Mouse (Mus musculus) liver, postnatal 0 days (tissue): ENCODE measurements at regions not wholly inside any gene's neighbourhood (a gene's known extent, or its start where the extent isn't known, plus 50 kb on each side); places are given as distances from the start of the nearest gene placed in this dataset.

Experiments
- ATAC-seq: fragments of 200-750 bp; cut with Nextera tagmentation; 2 replicates; pipeline ENCODE4 v1.8.0; 2017; ENCODE audit warnings: mild to moderate bottlenecking, moderate library complexity
- DNase-seq: peaks from one replicate; pipeline ENCODE4 v3.0.0-alpha.2; 2016
- H3K27ac ChIP-seq: fragments of 300-500 bp; sonication (generic); 2 replicates; pipeline ENCODE4 v1.5.1; 2014; ENCODE audit warnings: antibody characterized with exemption, moderate library complexity, mild to moderate bottlenecking, low read depth
- H3K27me3 ChIP-seq: fragments of 300-500 bp; sonication (generic); 2 replicates; pipeline ENCODE4 v1.6.1; 2014; ENCODE audit warnings: low read length, control low read depth, mixed read lengths; ENCODE audit not compliant: insufficient read depth
- H3K36me3 ChIP-seq: fragments of 300-500 bp; sonication (generic); replicated peaks from 2 replicates; pipeline ENCODE4 v1.6.1; 2014; ENCODE audit warnings: mild to moderate bottlenecking, control low read depth, low read length, moderate library complexity, mixed read lengths; ENCODE audit not compliant: insufficient read depth
- H3K4me1 ChIP-seq: fragments of 300-500 bp; sonication (generic); 2 replicates; pipeline ENCODE4 v1.6.1; 2014; ENCODE audit warnings: antibody characterized with exemption, mild to moderate bottlenecking, control low read depth; ENCODE audit not compliant: insufficient read depth
- H3K4me2 ChIP-seq: fragments of 300-500 bp; sonication (generic); 2 replicates; pipeline ENCODE4 v1.6.1; 2014; ENCODE audit warnings: low read depth, mild to moderate bottlenecking, low read length, moderate library complexity, mixed read lengths
- H3K4me3 ChIP-seq: fragments of 300-500 bp; sonication (generic); 2 replicates; pipeline ENCODE4 v1.5.1; 2014; ENCODE audit warnings: low read depth, low read length
- H3K9ac ChIP-seq: fragments of 300-500 bp; sonication (generic); replicated peaks from 2 replicates; pipeline ENCODE4 v1.6.1; 2014; ENCODE audit warnings: mild to moderate bottlenecking, moderate library complexity
- H3K9me3 ChIP-seq: fragments of 300-500 bp; sonication (generic); 2 replicates; pipeline ENCODE4 v1.6.1; 2016; ENCODE audit warnings: mild to moderate bottlenecking, control low read depth, low read length, mixed read lengths
- CTCF ChIP-seq: sonication (generic); IDR thresholded peaks from 2 replicates; pipeline ENCODE4 v1.5.1; 2016; ENCODE audit warnings: antibody characterized with exemption, low read depth
- EP300 ChIP-seq: IDR thresholded peaks from 2 replicates; pipeline ENCODE4 v1.6.1; 2016; ENCODE audit warnings: antibody characterized with exemption, low read depth, mild to moderate bottlenecking
- WGBS: fragments of 180-500 bp; shearing (Covaris S2); extraction: QIAGEN DNeasy Blood & Tissue Kit; methylation state at CpG from one replicate; pipeline ENCODE4 v1.1.7; 2014; ENCODE audit not compliant: insufficient replicate concordance; 5-methylcytosine and 5-hydroxymethylcytosine counted together

DNA sequence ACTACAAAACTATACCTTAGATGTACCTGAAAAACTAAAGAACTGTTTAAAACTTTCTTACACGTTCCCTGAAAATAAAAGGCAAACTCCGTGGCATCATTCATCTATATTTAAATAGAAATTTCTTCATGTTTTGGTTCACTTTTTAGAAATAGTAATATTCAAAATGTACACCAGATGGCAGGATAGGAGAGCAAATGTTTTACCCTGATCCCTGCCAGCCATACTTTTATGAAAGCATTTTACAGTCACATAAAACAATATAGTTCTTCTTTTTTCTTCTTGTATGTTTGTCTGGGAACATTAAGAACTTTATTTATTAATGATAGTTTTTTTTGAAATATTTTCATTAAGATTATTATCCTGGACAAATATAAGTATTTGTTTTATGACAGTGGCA lies 68.5 kb downstream of the 4921530L21Rik start:
- H3K4me1 ChIP-seq, result no peaks in the 10 kb centered on the region
- WGBS, result 52% methylated on average over 2 of the region's 2 CpGs
- DNase-seq (no peak), ATAC-seq (no peak)
- H3K27ac ChIP-seq, result no peak overlapping the region
- no peaks in the 10 kb centered on the region for H3K36me3 ChIP-seq
- H3K9ac ChIP-seq, result no peak overlapping the region
- no peaks in the 10 kb centered on the region for H3K9me3 ChIP-seq
- H3K4me3 ChIP-seq, result no peak overlapping the region
- H3K4me2 ChIP-seq, result no peak overlapping the region
- peak; percentile 24; the same call in 1 of the 2 replicates for TF ChIP-seq CTCF
- no peak for TF ChIP-seq EP300
- H3K27me3 ChIP-seq, result no peaks in the 10 kb centered on the region

DNA sequence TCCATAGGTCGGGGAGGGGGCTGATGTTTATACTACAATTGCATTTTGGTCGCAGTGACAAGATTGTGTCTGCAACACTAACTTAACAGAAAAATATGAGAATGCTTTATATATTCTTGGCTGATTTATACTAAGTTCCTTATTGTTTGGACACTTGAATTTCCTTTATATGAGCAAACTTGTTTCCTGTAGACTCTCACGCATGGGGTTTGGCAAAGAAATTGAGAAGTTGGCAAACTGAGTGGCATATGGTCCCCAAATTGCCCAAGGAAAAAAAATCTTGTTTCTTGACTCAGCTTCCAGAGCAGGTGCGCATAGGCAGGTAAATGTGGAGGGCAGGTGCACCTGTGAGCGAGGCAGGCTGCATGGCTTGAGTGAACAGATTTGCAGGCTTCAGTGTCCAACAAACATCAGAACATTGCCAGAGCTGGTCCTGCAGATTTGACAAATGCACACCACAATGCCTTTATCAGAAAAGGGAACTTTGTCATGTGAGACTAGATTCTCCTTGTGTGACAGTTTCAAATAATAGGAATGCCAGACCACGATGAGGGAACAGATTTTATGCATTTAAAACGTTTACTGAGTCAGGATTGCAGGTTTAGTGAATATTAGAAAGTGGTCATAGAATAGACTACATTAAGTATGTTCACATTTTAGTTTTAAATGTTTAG lies 75.1 kb downstream of the 4921530L21Rik start:
- no peak for ATAC-seq
- no peak for TF ChIP-seq CTCF
- no peak for TF ChIP-seq EP300
- no peak overlapping the region for H3K4me2 ChIP-seq
- H3K27me3 ChIP-seq, result no peaks in the 10 kb centered on the region
- H3K9ac ChIP-seq, result no peak overlapping the region
- H3K4me3 ChIP-seq, result no peak overlapping the region
- H3K9me3 ChIP-seq, result no peaks in the 10 kb centered on the region
- no peak for DNase-seq
- H3K4me1 ChIP-seq, result no peaks in the 10 kb centered on the region
- H3K27ac ChIP-seq, result no peak overlapping the region
- H3K36me3 ChIP-seq, result no peaks in the 10 kb centered on the region
- WGBS, result 54% methylated on average over 7 of the region's 7 CpGs

DNA sequence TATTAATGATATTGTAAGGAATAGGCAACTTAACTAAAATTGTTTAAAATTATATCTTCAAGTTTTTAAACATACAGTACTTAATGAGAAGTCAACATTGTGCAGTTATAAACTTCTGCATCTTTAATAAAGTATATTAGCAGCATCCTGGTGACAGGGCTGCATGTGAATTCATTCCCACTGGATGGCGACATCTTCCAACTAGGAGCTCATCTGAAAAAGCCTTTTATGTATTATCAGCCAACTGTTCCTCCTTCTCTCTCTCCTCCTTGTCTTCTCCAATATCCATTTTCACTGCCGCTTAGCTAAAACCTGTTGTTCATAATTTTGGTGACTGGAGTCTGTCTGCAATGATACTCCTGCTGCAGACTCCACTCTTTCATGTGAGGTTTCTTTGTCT lies 103.0 kb downstream of the 4921530L21Rik start:
- no peak overlapping the region for H3K4me2 ChIP-seq
- TF ChIP-seq CTCF (no peak), EP300 (no peak)
- no peak for DNase-seq
- 68% methylated on average over 2 of the region's 2 CpGs for WGBS
- no peaks in the 10 kb centered on the region for H3K9me3 ChIP-seq
- no peak overlapping the region for H3K9ac ChIP-seq
- no peaks in the 10 kb centered on the region for H3K36me3 ChIP-seq
- no peak for ATAC-seq
- H3K27ac ChIP-seq, result no peak overlapping the region
- H3K4me3 ChIP-seq, result no peak overlapping the region
- no peaks in the 10 kb centered on the region for H3K4me1 ChIP-seq
- H3K27me3 ChIP-seq, result no peaks in the 10 kb centered on the region

- WGBS, result 69% methylated on average over 1 of the region's 1 CpGs
- Histone ChIP-seq H3K27ac (no peak overlapping the region), H3K4me2 (no peak overlapping the region), H3K36me3 (no peaks in the 10 kb centered on the region), H3K4me3 (no peak overlapping the region), H3K9ac (no peak overlapping the region), H3K9me3 (no peaks in the 10 kb centered on the region), H3K4me1 (no peaks in the 10 kb centered on the region), H3K27me3 (no peaks in the 10 kb centered on the region)
- no peak for ATAC-seq
- no peak for TF ChIP-seq CTCF
- TF ChIP-seq EP300, result no peak
- no peak for DNase-seq
These were observed 117.3 kb downstream of the 4921530L21Rik start for GRCm38 (mm10) chr14:95998356-95998755.

DNA sequence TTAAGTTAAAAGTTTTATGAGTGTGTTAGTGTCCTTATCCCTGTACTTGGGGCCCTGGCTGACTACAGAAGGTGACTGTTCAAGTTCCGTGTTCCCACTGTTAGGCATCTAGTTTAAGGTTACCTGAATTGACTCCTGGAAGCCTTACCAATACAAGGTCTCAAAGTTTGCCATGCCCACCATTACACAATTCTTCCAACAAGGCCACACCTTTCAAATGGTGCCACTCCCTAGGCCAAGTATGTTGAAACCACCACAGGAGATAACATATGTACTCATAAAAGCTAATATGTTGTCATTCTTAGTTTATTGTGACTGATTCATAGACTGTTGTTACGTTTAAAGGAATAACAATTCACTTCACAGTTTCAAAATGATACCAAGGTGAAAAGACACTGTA lies 140.6 kb downstream of the 4921530L21Rik start:
- TF ChIP-seq EP300 (no peak), CTCF (no peak)
- no peaks in the 10 kb centered on the region for H3K4me1 ChIP-seq
- no peak overlapping the region for H3K4me2 ChIP-seq
- DNase-seq (no peak), ATAC-seq (no peak)
- no peak overlapping the region for H3K9ac ChIP-seq
- no peaks in the 10 kb centered on the region for H3K36me3 ChIP-seq
- no peaks in the 10 kb centered on the region for H3K9me3 ChIP-seq
- WGBS, result 68% methylated on average over 2 of the region's 2 CpGs
- H3K27me3 ChIP-seq, result no peaks in the 10 kb centered on the region
- no peak overlapping the region for H3K4me3 ChIP-seq
- no peak overlapping the region for H3K27ac ChIP-seq
